In the genomic region with DNA sequence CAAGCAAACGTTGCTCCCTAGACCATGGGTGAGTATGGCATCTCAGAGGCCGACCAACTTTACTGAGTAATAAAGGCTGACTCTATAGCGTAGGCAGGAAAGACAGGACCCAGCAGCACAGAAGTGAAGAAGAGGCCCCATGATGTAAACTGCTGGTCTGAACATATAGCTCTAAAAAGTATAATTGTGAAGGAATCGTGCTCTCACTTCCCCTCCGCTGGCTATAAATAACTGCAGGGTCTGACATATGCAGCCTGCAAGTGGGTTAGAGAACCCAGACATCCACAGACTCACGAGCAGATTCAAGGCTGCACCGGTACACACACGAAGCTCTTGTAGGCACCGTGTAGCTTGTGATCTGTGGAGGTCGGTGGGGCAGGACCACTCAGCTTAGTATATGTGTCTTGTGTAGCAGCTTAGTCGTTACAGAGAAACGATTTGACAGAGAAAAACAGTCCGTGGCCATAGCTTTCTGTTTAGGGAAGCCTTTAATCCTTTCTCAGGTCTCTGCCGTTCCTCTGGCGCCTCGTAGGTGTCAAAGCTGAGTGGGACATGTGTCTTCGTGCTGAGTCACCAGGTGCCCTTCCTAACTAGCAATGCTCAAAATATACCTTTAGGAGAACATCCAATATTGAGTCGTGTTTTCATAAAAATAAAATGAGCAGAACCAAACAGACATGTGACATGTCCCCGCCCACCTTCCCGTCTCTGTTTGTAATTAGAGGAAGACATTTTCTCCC, we compare ENCODE assay signal across 9 mouse cellular contexts.
DNase-seq lines count a peak whose midpoint lies in the region; ATAC-seq and TF ChIP-seq lines count a peak whose summit lies in the region.
"Had no signal": no experiment of that assay in that cellular context is flagged by ENCODE, and none has a peak within 500 bp of the region (broad histone marks: within the 10 kb centered on the region; RNA-seq: fewer than 3 reads in every experiment).

No protein-coding gene starts in this region.

- no peak for DNase-seq in heart, postnatal 4 days
- DNase-seq in B cell, adult 2 months, result peak; percentile 53 to 55
- DNase-seq in frontal cortex, adult 2 months (ENCODE audit: extremely low spot score in 1 of 2, low spot score in 1 of 2), result peak; percentile 76 to 82
- DNase-seq in adrenal gland, postnatal 36 days, result no peak
- DNase-seq in hindbrain, postnatal 0 days (ENCODE audit: low spot score), result no peak
- no peak for DNase-seq in heart, postnatal 36 days
- DNase-seq: kidney, adult 8-10 months had no signal

- H3K4me3 ChIP-seq in heart, embryonic 16.5 days (ENCODE audit: low read length), result no peak overlapping the region
- no peak overlapping the region for H3K4me3 ChIP-seq in hindbrain, postnatal 0 days (ENCODE audit: low read length)

- ATAC-seq in heart, embryonic 16.5 days (replicated peaks; ENCODE audit: extremely low read depth, insufficient read depth, low FRiP score), result peak; percentile 28; the same call in 1 of the 2 replicates
- peak; percentile 59 for ATAC-seq in megakaryocyte progenitor cell, adult 5-6 weeks (replicated peaks; ENCODE audit: poor library complexity)
- ATAC-seq in hindbrain, postnatal 0 days, result no peak

- H3K27me3 ChIP-seq in heart, embryonic 16.5 days (ENCODE audit: control insufficient read depth, insufficient read depth, low read length), result no peaks in the 10 kb centered on the region
- no peaks in the 10 kb centered on the region for H3K27me3 ChIP-seq in hindbrain, postnatal 0 days (ENCODE audit: insufficient read depth, low read length)

- intact Hi-C loops in heart, postnatal 36 days (cut with DNase I), result no loop called here

- no peak overlapping the region for H3K27ac ChIP-seq in heart, embryonic 16.5 days (ENCODE audit: low read length)
- H3K27ac ChIP-seq in hindbrain, postnatal 0 days, result no peak overlapping the region

- 0 out of 2 replicates have a peak overlapping the region, but pooled peaks have one; percentile 9 for H3K9ac ChIP-seq in heart, embryonic 16.5 days (ENCODE audit: low read length)
- no peak overlapping the region for H3K9ac ChIP-seq in hindbrain, postnatal 0 days (replicated peaks; ENCODE audit: low read length)

- H3K36me3 ChIP-seq in heart, embryonic 16.5 days (ENCODE audit: control insufficient read depth, insufficient read depth), result no peaks in the 10 kb centered on the region
- H3K36me3 ChIP-seq in hindbrain, postnatal 0 days (ENCODE audit: insufficient read depth, low read length), result 0 out of 2 replicates have a peak, but pooled peaks cover 5% of the 10 kb centered on the region

- 54% methylated on average over 20 of the region's 20 CpGs for WGBS in heart, embryonic 16.5 days
- 82% methylated on average over 20 of the region's 20 CpGs for WGBS in hindbrain, postnatal 0 days

- H3K4me1 ChIP-seq in heart, embryonic 16.5 days (ENCODE audit: control insufficient read depth, insufficient read depth, low read length), result 0 out of 2 replicates have a peak, but pooled peaks cover 4% of the 10 kb centered on the region
- no peaks in the 10 kb centered on the region for H3K4me1 ChIP-seq in hindbrain, postnatal 0 days (ENCODE audit: insufficient read depth, low read length)

- peak overlapping the region; percentile 34; the same call in 1 of the 2 replicates for H3K4me2 ChIP-seq in heart, embryonic 16.5 days (ENCODE audit: low read depth, low read length)
- H3K4me2 ChIP-seq in hindbrain, postnatal 0 days (ENCODE audit: low read depth, low read length), result no peak overlapping the region

- H3K9me3 ChIP-seq in heart, embryonic 16.5 days (replicated peaks; ENCODE audit: control insufficient read depth, low read length), result no peaks in the 10 kb centered on the region
- no peaks in the 10 kb centered on the region for H3K9me3 ChIP-seq in hindbrain, postnatal 0 days (ENCODE audit: low read length)

- TF ChIP-seq CTCF in hindbrain, postnatal 0 days (IDR thresholded peaks at IDR 0.05; ENCODE audit: low read depth), result no peak

Comparison
In these comparisons a context has a peak if more than half of its experiments do, and no peak if none do; other contexts are left out.
1. DNase-seq: peak in B cell, adult 2 months (2 of 2) and frontal cortex, adult 2 months (2 of 2); none in heart, postnatal 4 days (single experiment), adrenal gland, postnatal 36 days (0 of 2), hindbrain, postnatal 0 days (single experiment) and heart, postnatal 36 days (0 of 2).